Mouse (Mus musculus) forebrain, embryonic 16.5 days (tissue): ENCODE data around the gene Pax6. TPM values are rescaled to one million over a fixed set of nuclear protein-coding genes. Genes with fewer than 3 reads are reported as not detected.
A peak's percentile ranks its signal among the peaks of the same experiment; 100 is the strongest.

ENCODE experiments used
- ATAC-seq: fragments of 200-750 bp; cut with Nextera tagmentation; 2 replicates; pipeline ENCODE4 v1.8.0; 2017; ENCODE audit warnings: mild to moderate bottlenecking, moderate library complexity
- H3K27ac ChIP-seq: fragments of 300-500 bp; sonication (generic); 2 replicates; pipeline ENCODE4 v1.5.1; 2014; ENCODE audit warnings: low read length, control low read depth
- H3K27me3 ChIP-seq: fragments of 300-500 bp; sonication (generic); replicated peaks from 2 replicates; pipeline ENCODE4 v1.6.1; 2014; ENCODE audit warnings: low read length; ENCODE audit not compliant: control insufficient read depth, insufficient read depth
- H3K36me3 ChIP-seq: fragments of 300-500 bp; sonication (generic); 2 replicates; pipeline ENCODE4 v1.6.1; 2014; ENCODE audit not compliant: control insufficient read depth, insufficient read depth
- H3K4me1 ChIP-seq: fragments of 300-500 bp; sonication (generic); replicated peaks from 2 replicates; pipeline ENCODE4 v1.6.1; 2014; ENCODE audit warnings: low read length; ENCODE audit not compliant: control insufficient read depth, insufficient read depth
- H3K4me2 ChIP-seq: fragments of 300-500 bp; sonication (generic); 2 replicates; pipeline ENCODE4 v1.6.1; 2014; ENCODE audit warnings: mild to moderate bottlenecking, low read length, control low read depth
- H3K4me3 ChIP-seq: fragments of 300-500 bp; sonication (generic); replicated peaks from 2 replicates; pipeline ENCODE4 v1.5.1; 2014; ENCODE audit warnings: mild to moderate bottlenecking, low read length, control low read depth
- H3K9ac ChIP-seq: fragments of 300-500 bp; sonication (generic); replicated peaks from 2 replicates; pipeline ENCODE4 v1.6.1; 2014; ENCODE audit warnings: low read depth, low read length, control low read depth
- H3K9me3 ChIP-seq: fragments of 300-500 bp; sonication (generic); 2 replicates; pipeline ENCODE4 v1.6.1; 2016; ENCODE audit warnings: low read length; ENCODE audit not compliant: control insufficient read depth
- WGBS: fragments of 180-500 bp; shearing (Covaris S2); extraction: QIAGEN DNeasy Blood & Tissue Kit; methylation state at CpG from one replicate; pipeline ENCODE4 v1.1.7; 2014; 5-methylcytosine and 5-hydroxymethylcytosine counted together
- polyA plus RNA-seq: library from polyadenylated mRNA; unstranded; fragments of >200 nt; fragmentation: Nextera tagmentation; extraction: Ambion mirVana; gene quantifications from 2 replicates; pipeline ENCODE4 v1.2.1, GENCODE M21; 2015

The Pax6 gene
- polyA plus RNA-seq, 1 experiment from 2014 or later: 42.2 TPM

- peak overlapping the region; percentile 62 for H3K4me2 ChIP-seq
- peaks cover 18% of the 10 kb centered on the region for H3K27me3 ChIP-seq
- no peaks in the 10 kb centered on the region for H3K36me3 ChIP-seq
- H3K27ac ChIP-seq: peak overlapping the region; percentile 79
- peak; percentile 34 for ATAC-seq
- H3K4me3 ChIP-seq: peak overlapping the region; percentile 31
- 10% methylated on average over 13 of the region's 13 CpGs for WGBS
- H3K9me3 ChIP-seq: no peaks in the 10 kb centered on the region
- peaks cover 62% of the 10 kb centered on the region for H3K4me1 ChIP-seq
- H3K9ac ChIP-seq: peak overlapping the region; percentile 45
Observed at GRCm38 (mm10) chr2:105687317-105687991, 18.8 kb downstream of the Pax6 start.

DNA sequence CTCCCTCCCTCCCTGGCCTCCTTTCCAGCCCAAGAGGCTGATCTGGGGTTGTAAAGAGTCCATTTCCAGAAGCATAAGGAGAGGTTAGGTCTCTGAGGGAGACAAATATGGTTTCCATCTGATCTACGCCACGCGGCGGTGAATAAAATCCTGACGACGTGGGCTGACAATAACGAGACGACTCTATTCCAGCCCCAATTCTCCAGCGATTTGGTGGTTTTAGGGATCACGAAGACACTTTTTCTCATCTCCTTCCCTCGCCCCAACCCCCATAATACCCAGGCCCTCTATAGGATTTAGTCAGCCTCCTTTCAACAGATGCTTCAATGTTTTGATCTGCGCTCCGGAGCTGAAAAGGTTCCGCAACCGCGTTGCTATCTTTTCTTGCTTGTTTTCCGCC is 19.3 kb downstream of the Pax6 start:
- H3K4me3 ChIP-seq: peak overlapping the region; percentile 31
- peaks cover 59% of the 10 kb centered on the region for H3K4me1 ChIP-seq
- WGBS: 5% methylated on average over 17 of the region's 17 CpGs
- no peaks in the 10 kb centered on the region for H3K9me3 ChIP-seq
- peak overlapping the region; percentile 45 for H3K9ac ChIP-seq
- peaks cover 22% of the 10 kb centered on the region for H3K27me3 ChIP-seq
- peak overlapping the region; percentile 62 for H3K4me2 ChIP-seq
- H3K36me3 ChIP-seq: no peaks in the 10 kb centered on the region
- peak; percentile 2; the same call in 1 of the 2 replicates for ATAC-seq
- H3K27ac ChIP-seq: peak overlapping the region; percentile 79

GRCm38 (mm10) chr2:105688436-105689303 is 20.0 kb downstream of the Pax6 start:
- H3K9me3 ChIP-seq: no peaks in the 10 kb centered on the region
- ATAC-seq: no peak
- peak overlapping the region; percentile 62 for H3K4me2 ChIP-seq
- H3K4me1 ChIP-seq: peaks cover 57% of the 10 kb centered on the region
- H3K27me3 ChIP-seq: peaks cover 25% of the 10 kb centered on the region
- peak overlapping the region; percentile 45 for H3K9ac ChIP-seq
- H3K4me3 ChIP-seq: peak overlapping the region; percentile 31
- 5% methylated on average over 25 of the region's 25 CpGs for WGBS
- no peaks in the 10 kb centered on the region for H3K36me3 ChIP-seq
- H3K27ac ChIP-seq: peak overlapping the region; percentile 79; the same call in 1 of the 2 replicates

- Histone ChIP-seq H3K9me3 (no peaks in the 10 kb centered on the region), H3K27me3 (peaks cover 19% of the 10 kb centered on the region), H3K4me3 (peak overlapping the region; percentile 31), H3K9ac (peak overlapping the region; percentile 52), H3K4me1 (peaks cover 54% of the 10 kb centered on the region), H3K36me3 (no peaks in the 10 kb centered on the region), H3K27ac (peak overlapping the region; percentile 48; the same call in 1 of the 2 replicates), H3K4me2 (peak overlapping the region; percentile 62)
- WGBS: 0% methylated on average over 15 of the region's 15 CpGs
- no peak for ATAC-seq
Observed at GRCm38 (mm10) chr2:105689304-105689770, 20.6 kb downstream of the Pax6 start.

GRCm38 (mm10) chr2:105689771-105690639 is 21.3 kb downstream of the Pax6 start:
- peak overlapping the region; percentile 62 for H3K4me2 ChIP-seq
- no peak overlapping the region for H3K9ac ChIP-seq
- peak overlapping the region; percentile 31 for H3K4me3 ChIP-seq
- H3K36me3 ChIP-seq: no peaks in the 10 kb centered on the region
- H3K4me1 ChIP-seq: peaks cover 54% of the 10 kb centered on the region
- H3K9me3 ChIP-seq: no peaks in the 10 kb centered on the region
- WGBS: 2% methylated on average over 28 of the region's 28 CpGs
- peak overlapping the region; percentile 71 for H3K27ac ChIP-seq
- peaks cover 17% of the 10 kb centered on the region for H3K27me3 ChIP-seq
- peak; percentile 18; the same call in 1 of the 2 replicates for ATAC-seq

DNA sequence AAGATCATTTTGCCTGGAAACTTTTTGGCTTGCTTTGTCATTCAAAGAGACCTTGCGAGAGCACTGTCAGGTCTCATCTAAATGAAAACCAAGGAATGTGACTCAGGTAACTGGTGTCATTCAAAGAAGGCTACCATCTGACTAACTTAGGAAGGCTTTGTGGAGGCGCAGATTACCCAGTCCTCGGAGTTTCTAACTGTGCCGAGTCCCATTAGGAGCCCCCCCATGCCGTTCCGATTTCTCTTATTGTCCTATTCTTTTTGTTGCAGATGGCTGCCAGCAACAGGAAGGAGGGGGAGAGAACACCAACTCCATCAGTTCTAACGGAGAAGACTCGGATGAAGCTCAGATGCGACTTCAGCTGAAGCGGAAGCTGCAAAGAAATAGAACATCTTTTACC is 22.6 kb downstream of the Pax6 start:
- Histone ChIP-seq H3K9ac (no peak overlapping the region), H3K4me3 (no peak overlapping the region), H3K36me3 (no peaks in the 10 kb centered on the region), H3K4me1 (peaks cover 48% of the 10 kb centered on the region), H3K9me3 (no peaks in the 10 kb centered on the region), H3K27me3 (peaks cover 11% of the 10 kb centered on the region; the same call in 1 of the 2 replicates), H3K4me2 (peak overlapping the region; percentile 1; the same call in 1 of the 2 replicates), H3K27ac (no peak overlapping the region; the same call in 1 of the 2 replicates)
- WGBS: 19% methylated on average over 10 of the region's 10 CpGs
- ATAC-seq: no peak

- H3K4me2 ChIP-seq: no peak overlapping the region
- no peaks in the 10 kb centered on the region for H3K9me3 ChIP-seq
- no peaks in the 10 kb centered on the region; the same call in 1 of the 2 replicates for H3K4me1 ChIP-seq
- H3K36me3 ChIP-seq: no peaks in the 10 kb centered on the region
- H3K27ac ChIP-seq: no peak overlapping the region
- H3K27me3 ChIP-seq: peaks cover 5% of the 10 kb centered on the region; the same call in 1 of the 2 replicates
- H3K9ac ChIP-seq: no peak overlapping the region
- 44% methylated on average over 5 of the region's 5 CpGs for WGBS
- no peak overlapping the region for H3K4me3 ChIP-seq
- ATAC-seq: no peak
Observed at GRCm38 (mm10) chr2:105697741-105698140, 29.0 kb downstream of the Pax6 start.

DNA sequence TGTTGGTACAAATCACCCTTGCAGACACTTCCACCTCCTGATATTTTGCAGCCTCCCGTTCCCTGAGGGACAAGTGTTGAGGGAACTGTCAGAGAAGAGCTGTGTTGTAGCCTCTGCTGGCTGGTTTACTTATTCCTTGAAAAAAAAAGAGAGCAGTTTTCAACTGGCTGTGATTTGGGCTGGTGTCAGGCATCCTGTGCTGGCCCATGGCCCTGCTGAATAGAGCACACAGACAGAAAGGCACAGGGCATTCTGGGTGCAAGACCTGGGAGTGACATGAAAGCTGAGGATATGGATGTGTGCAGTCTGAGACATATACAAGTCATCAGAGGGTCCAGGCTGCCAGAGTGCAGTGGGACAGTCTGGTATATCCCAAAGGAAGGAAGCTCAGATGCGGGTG is 29.9 kb downstream of the Pax6 start:
- 64% methylated on average over 2 of the region's 2 CpGs for WGBS
- ATAC-seq: peak; percentile 18; the same call in 1 of the 2 replicates

More for the DNA sequence above, 29.9 kb downstream of the Pax6 start:
- H3K36me3 ChIP-seq: no peaks in the 10 kb centered on the region
- H3K27me3 ChIP-seq: no peaks in the 10 kb centered on the region
- no peaks in the 10 kb centered on the region for H3K9me3 ChIP-seq
- no peaks in the 10 kb centered on the region for H3K4me1 ChIP-seq
- no peak overlapping the region for H3K9ac ChIP-seq
- H3K27ac ChIP-seq: no peak overlapping the region
- no peak overlapping the region for H3K4me3 ChIP-seq
- H3K4me2 ChIP-seq: no peak overlapping the region
